Comparison of ENCODE assay signal across 21 mouse cellular contexts in the genomic region with DNA sequence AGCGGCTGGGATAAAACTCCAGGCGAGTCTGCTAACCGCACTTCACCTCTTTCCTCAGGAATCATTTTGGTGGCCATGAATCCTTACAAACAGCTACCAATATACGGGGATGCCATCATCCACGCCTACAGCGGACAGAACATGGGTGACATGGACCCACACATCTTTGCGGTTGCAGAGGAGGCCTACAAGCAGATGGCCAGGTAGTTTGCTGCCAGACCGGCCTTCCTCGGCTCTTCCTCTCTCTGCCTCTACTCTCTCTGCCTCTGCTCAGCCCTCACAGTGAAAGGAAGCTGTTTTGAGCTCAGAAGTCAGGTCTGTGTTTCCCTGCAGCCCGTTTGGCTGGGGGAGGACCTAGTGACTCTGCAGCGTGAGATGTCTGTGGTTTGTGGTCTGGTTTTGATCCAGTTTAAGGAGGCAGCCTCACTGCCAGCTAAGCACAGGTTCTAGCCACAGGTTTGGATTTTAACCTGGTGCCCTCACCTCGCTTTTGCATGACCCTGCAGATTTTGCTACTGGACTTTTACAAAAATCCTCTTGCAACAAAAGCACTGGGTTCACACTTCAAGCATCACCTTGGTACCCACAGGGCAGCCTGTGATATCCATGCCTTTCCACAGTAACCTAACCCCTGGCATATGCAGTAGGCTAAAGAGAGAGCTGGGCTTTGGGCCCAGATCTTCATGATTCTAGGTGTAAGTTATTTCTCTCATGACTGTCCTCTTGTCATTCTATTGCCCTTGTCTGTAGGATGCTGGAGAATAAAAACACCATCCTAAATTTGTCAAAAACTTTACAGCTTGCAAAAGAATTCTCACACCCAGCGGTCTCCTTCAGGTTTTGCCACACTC. TPM values are rescaled to one million over a fixed set of nuclear protein-coding genes. Genes with fewer than 3 reads are reported as not detected.
DNase-seq lines count a peak whose midpoint lies in the region; ATAC-seq and TF ChIP-seq lines count a peak whose summit lies in the region.
"Had no signal": no experiment of that assay in that cellular context is flagged by ENCODE, and none has a peak within 500 bp of the region (broad histone marks: within the 10 kb centered on the region; RNA-seq: fewer than 3 reads in every experiment).

No protein-coding gene starts in this region.

- peaks cover 88% of the 10 kb centered on the region for H3K4me1 ChIP-seq in megakaryocyte, embryonic 14.5 days
- H3K4me1 ChIP-seq in liver, postnatal 0 days (ENCODE audit: insufficient read depth), result no peaks in the 10 kb centered on the region

- H3K4me3 ChIP-seq in megakaryocyte, embryonic 14.5 days (replicated peaks), result peak overlapping the region; percentile 51
- H3K4me3 ChIP-seq in liver, postnatal 0 days (ENCODE audit: low read depth, low read length), result no peak overlapping the region
- H3K4me3 ChIP-seq: erythroblast, embryonic 14.5 days; heart, embryonic 13.5 days; midbrain, embryonic 12.5 days had no signal

- DNase-seq in 416B (ENCODE audit: low read depth), result peak; percentile 80
- no peak for DNase-seq in liver, postnatal 0 days
- no peak for DNase-seq in gastrocnemius, adult 8-10 months (ENCODE audit: low spot score in 2 of 2)
- DNase-seq: adrenal gland, postnatal 25 days; cerebellum, adult 9-11 months; forebrain, postnatal 0 days; heart, adult 11 months; heart, postnatal 36 days; kidney, adult 18-20 months; kidney, postnatal 25 days; lung, postnatal 14 days; thymus, adult 18-20 months had no signal

- ATAC-seq in megakaryocyte, adult 5-6 weeks (ENCODE audit: poor library complexity, severe bottlenecking), result no peak
- ATAC-seq in activated CD4-positive, CD25-positive, alpha-beta regulatory T cell, adult 4 months, result peak; percentile 40
- ATAC-seq in inflammation-experienced regulatory T-cells, adult 6 months, result peak; percentile 41
- no peak for ATAC-seq in liver, postnatal 0 days
- ATAC-seq: forebrain, postnatal 0 days; hindbrain, embryonic 16.5 days had no signal

- H3K36me3 ChIP-seq in megakaryocyte, embryonic 14.5 days (replicated peaks; ENCODE audit: low read length), result no peaks in the 10 kb centered on the region
- H3K36me3 ChIP-seq in liver, postnatal 0 days (replicated peaks; ENCODE audit: insufficient read depth, low read length), result no peaks in the 10 kb centered on the region
- H3K36me3 ChIP-seq: heart, embryonic 13.5 days; midbrain, embryonic 12.5 days had no signal

- TF ChIP-seq CTCF in liver, postnatal 0 days (IDR thresholded peaks at IDR 0.05; ENCODE audit: low read depth), result no peak

- 54% methylated on average over 13 of the region's 13 CpGs for WGBS in liver, postnatal 0 days (ENCODE audit: insufficient replicate concordance)

- H3K9me3 ChIP-seq in megakaryocyte, embryonic 14.5 days, result no peaks in the 10 kb centered on the region
- H3K9me3 ChIP-seq in liver, postnatal 0 days (ENCODE audit: low read length), result no peaks in the 10 kb centered on the region
- H3K9me3 ChIP-seq: heart, embryonic 13.5 days; midbrain, embryonic 12.5 days had no signal

- no peak for TF ChIP-seq EP300 in liver, postnatal 0 days (IDR thresholded peaks at IDR 0.05; ENCODE audit: low read depth)

- H3K4me2 ChIP-seq in liver, postnatal 0 days (ENCODE audit: low read depth, low read length), result no peak overlapping the region
- H3K4me2 ChIP-seq: heart, embryonic 13.5 days; midbrain, embryonic 12.5 days had no signal

- H3K27ac ChIP-seq in liver, postnatal 0 days (ENCODE audit: low read depth), result no peak overlapping the region
- H3K27ac ChIP-seq: heart, embryonic 13.5 days; midbrain, embryonic 12.5 days had no signal

- H3K9ac ChIP-seq in liver, postnatal 0 days (replicated peaks), result no peak overlapping the region
- H3K9ac ChIP-seq: forebrain, postnatal 0 days; heart, embryonic 13.5 days; midbrain, embryonic 12.5 days had no signal

- H3K27me3 ChIP-seq in megakaryocyte, embryonic 14.5 days (replicated peaks), result peaks cover 10% of the 10 kb centered on the region
- H3K27me3 ChIP-seq in liver, postnatal 0 days (ENCODE audit: insufficient read depth, low read length), result no peaks in the 10 kb centered on the region
- H3K27me3 ChIP-seq: heart, embryonic 13.5 days; midbrain, embryonic 12.5 days had no signal

RNA-seq across cellular contexts. Expression of a gene that starts 14.5 kb away (rescaled TPM):
- polyA plus RNA-seq in megakaryocyte, embryonic 14.5 days (2012; ENCODE audit: insufficient read depth, low replicate concordance), result 0.27 TPM in 1 of 2 replicates, not detected in the other
- not detected in 2 replicates for total RNA-seq in megakaryocyte, adult 5-6 weeks (2015)
- not detected in 2 replicates for total RNA-seq in megakaryocyte, adult 5-6 weeks (2017)
- not detected for polyA plus RNA-seq in activated CD4-positive, CD25-positive, alpha-beta regulatory T cell, adult 4 months (2017; shearing (Covaris generic))
- under 1 TPM in 2 of 3 experiments, not detected in 1; 0.24 to 0.30 TPM for polyA plus RNA-seq in inflammation-experienced regulatory T-cells, adult 6 months (2017; shearing (Covaris generic))
- 0.33 and 0.48 TPM in 2 replicates for polyA plus RNA-seq in liver, postnatal 0 days (2015; fragmentation: Nextera tagmentation; extraction: Ambion mirVana)
- 10 to 100 TPM in 1 of 4 experiments, 1 to 10 TPM in 3; 7.2 to 12.8 (median 8.8) TPM for total RNA-seq in gastrocnemius, adult 8-10 months (2022)
- total RNA-seq: MEL had no signal
- polyA plus RNA-seq: erythroblast, embryonic 14.5 days had no signal

RNA-seq across cellular contexts. Expression of a gene that starts 59.8 kb away (rescaled TPM):
- 6.7 and 7.5 TPM in 2 replicates for polyA plus RNA-seq in megakaryocyte, embryonic 14.5 days (2012; ENCODE audit: insufficient read depth, low replicate concordance)
- total RNA-seq in megakaryocyte, adult 5-6 weeks (2015), result 0.51 TPM in 1 of 2 replicates, not detected in the other
- 0.29 TPM in 1 of 2 replicates, not detected in the other for total RNA-seq in megakaryocyte, adult 5-6 weeks (2017)
- polyA plus RNA-seq in activated CD4-positive, CD25-positive, alpha-beta regulatory T cell, adult 4 months (2017; shearing (Covaris generic)), result 10 to 100 TPM in 1 of 2 experiments, 1 to 10 TPM in 1; 7.4 to 10.3 TPM
- polyA plus RNA-seq in inflammation-experienced regulatory T-cells, adult 6 months (2017; shearing (Covaris generic)), result 10 to 100 TPM in 1 of 3 experiments, 1 to 10 TPM in 2; 6.8 to 10.1 (median 8.8) TPM
- polyA plus RNA-seq in liver, postnatal 0 days (2015; fragmentation: Nextera tagmentation; extraction: Ambion mirVana), result 1.8 and 2.4 TPM in 2 replicates
- 10 to 100 TPM in 3 of 4 experiments, 1 to 10 TPM in 1; 8.9 to 13.8 (median 12.0) TPM for total RNA-seq in gastrocnemius, adult 8-10 months (2022)
- polyA plus RNA-seq: erythroblast, embryonic 14.5 days had no signal

Comparison
In these comparisons a context has a peak if more than half of its experiments do, and no peak if none do; other contexts are left out.
1. ATAC-seq: peak in activated CD4-positive, CD25-positive, alpha-beta regulatory T cell, adult 4 months (single experiment) and inflammation-experienced regulatory T-cells, adult 6 months (single experiment); none in megakaryocyte, adult 5-6 weeks (single experiment) and liver, postnatal 0 days (single experiment).